Mouse (Mus musculus) hindbrain, embryonic 12.5 days (tissue): ENCODE results near the gene Aprt. TPM values are rescaled to one million over a fixed set of nuclear protein-coding genes. Genes with fewer than 3 reads are reported as not detected.

Source experiments
- ATAC-seq: fragments of 200-750 bp; cut with Nextera tagmentation; 2 replicates; pipeline ENCODE4 v1.8.0; 2017; ENCODE audit warnings: moderate TSS enrichment; ENCODE audit not compliant: low FRiP score
- H3K27ac ChIP-seq: fragments of 300-500 bp; sonication (generic); 2 replicates; pipeline ENCODE4 v1.5.1; 2016; ENCODE audit warnings: mild to moderate bottlenecking
- H3K27me3 ChIP-seq: fragments of 300-500 bp; sonication (generic); 2 replicates; pipeline ENCODE4 v1.6.1; 2016; ENCODE audit warnings: mild to moderate bottlenecking
- H3K36me3 ChIP-seq: fragments of 300-500 bp; sonication (generic); 2 replicates; pipeline ENCODE4 v1.6.1; 2016; ENCODE audit warnings: mild to moderate bottlenecking
- H3K4me1 ChIP-seq: fragments of 300-500 bp; sonication (generic); 2 replicates; pipeline ENCODE4 v1.6.1; 2016
- H3K4me2 ChIP-seq: fragments of 300-500 bp; sonication (generic); replicated peaks from 2 replicates; pipeline ENCODE4 v1.6.1; 2016; ENCODE audit warnings: mild to moderate bottlenecking
- H3K4me3 ChIP-seq: fragments of 300-500 bp; sonication (generic); 2 replicates; pipeline ENCODE4 v1.5.1; 2016; ENCODE audit warnings: mild to moderate bottlenecking
- H3K9ac ChIP-seq: fragments of 300-500 bp; sonication (generic); 2 replicates; pipeline ENCODE4 v1.6.1; 2016; ENCODE audit warnings: mild to moderate bottlenecking, moderate library complexity
- H3K9me3 ChIP-seq: fragments of 300-500 bp; sonication (generic); replicated peaks from 2 replicates; pipeline ENCODE4 v1.6.1; 2016; ENCODE audit warnings: mild to moderate bottlenecking
- WGBS: fragments of 180-500 bp; shearing (Covaris S2); methylation state at CpG from one replicate; pipeline ENCODE4 v1.1.7; 2016; 5-methylcytosine and 5-hydroxymethylcytosine counted together
- polyA plus RNA-seq: library from polyadenylated mRNA; unstranded; fragments of >200 nt; fragmentation: Nextera tagmentation; extraction: Ambion mirVana; gene quantifications from 2 replicates; pipeline ENCODE4 v1.2.1, GENCODE M21; 2016

The Aprt gene
- polyA plus RNA-seq, 1 experiment from 2014 or later: 185 TPM

DNA sequence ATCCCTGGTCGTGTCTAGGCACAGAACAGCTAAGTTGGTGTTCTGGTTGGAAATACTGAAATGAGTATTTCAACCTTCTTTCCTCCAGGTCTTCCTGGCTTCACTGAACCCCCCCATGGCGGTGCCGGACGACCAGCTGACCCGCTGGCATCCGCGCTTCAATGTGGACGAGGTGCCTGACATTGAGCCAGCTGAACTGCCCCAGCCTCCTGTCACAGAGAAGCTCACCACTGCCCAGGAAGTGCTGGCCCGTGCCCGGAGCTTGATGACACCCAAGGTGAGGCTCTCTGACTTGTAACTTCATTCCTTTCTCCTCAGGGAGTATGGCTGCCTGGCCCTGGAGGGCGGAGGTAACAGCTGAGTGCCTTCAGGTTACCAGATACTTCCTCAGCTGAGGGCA, 5.6 kb downstream of the Aprt start:
- Histone ChIP-seq H3K9me3 (no peaks in the 10 kb centered on the region), H3K36me3 (peaks cover 43% of the 10 kb centered on the region), H3K4me3 (no peak overlapping the region), H3K4me2 (no peak overlapping the region), H3K9ac (no peak overlapping the region), H3K4me1 (peaks cover 51% of the 10 kb centered on the region), H3K27ac (no peak overlapping the region), H3K27me3 (no peaks in the 10 kb centered on the region)
- 94% methylated on average over 11 of the region's 11 CpGs for WGBS
- ATAC-seq: no peak

DNA sequence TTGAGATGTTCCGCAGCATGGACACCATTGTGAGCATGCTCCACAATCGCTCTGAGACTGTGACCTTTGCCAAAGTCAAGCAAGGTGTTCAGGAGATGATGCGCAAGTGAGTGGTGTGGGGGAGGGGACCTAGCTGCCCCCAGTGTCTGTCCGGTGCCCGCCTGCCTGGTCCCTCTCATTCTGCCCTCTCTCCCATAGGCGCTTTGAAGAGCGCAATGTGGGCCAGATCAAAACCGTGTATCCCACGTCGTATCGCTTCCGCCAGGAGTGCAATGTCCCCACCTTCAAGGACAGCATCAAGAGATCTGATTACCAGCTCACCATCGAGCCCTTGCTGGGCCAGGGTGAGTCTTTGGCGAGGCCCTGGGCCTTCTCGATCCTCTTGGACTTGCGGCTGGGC, 6.7 kb downstream of the Aprt start:
- no peak overlapping the region for H3K27ac ChIP-seq
- no peak overlapping the region for H3K4me3 ChIP-seq
- WGBS: 96% methylated on average over 16 of the region's 16 CpGs
- H3K36me3 ChIP-seq: peaks cover 43% of the 10 kb centered on the region
- H3K9ac ChIP-seq: no peak overlapping the region
- H3K27me3 ChIP-seq: no peaks in the 10 kb centered on the region
- H3K4me1 ChIP-seq: peaks cover 39% of the 10 kb centered on the region
- no peaks in the 10 kb centered on the region for H3K9me3 ChIP-seq
- ATAC-seq: no peak
- H3K4me2 ChIP-seq: peak overlapping the region; percentile 91; the same call in 1 of the 2 replicates

GRCm38 (mm10) chr8:122569329-122569728, 7.4 kb downstream of the Aprt start:
- Histone ChIP-seq H3K9ac (peak overlapping the region; percentile 83), H3K27me3 (no peaks in the 10 kb centered on the region), H3K4me2 (peak overlapping the region; percentile 91), H3K27ac (no peak overlapping the region), H3K9me3 (no peaks in the 10 kb centered on the region), H3K36me3 (peaks cover 39% of the 10 kb centered on the region), H3K4me1 (peaks cover 33% of the 10 kb centered on the region), H3K4me3 (peak overlapping the region; percentile 78)
- ATAC-seq: no peak
- WGBS: 68% methylated on average over 9 of the region's 9 CpGs

GRCm38 (mm10) chr8:122568881-122569309, 7.8 kb downstream of the Aprt start:
- 8% methylated on average over 10 of the region's 10 CpGs for WGBS
- Histone ChIP-seq H3K4me2 (peak overlapping the region; percentile 91), H3K27ac (no peak overlapping the region), H3K4me1 (peaks cover 31% of the 10 kb centered on the region), H3K4me3 (peak overlapping the region; percentile 78), H3K9ac (peak overlapping the region; percentile 83), H3K36me3 (peaks cover 35% of the 10 kb centered on the region), H3K27me3 (no peaks in the 10 kb centered on the region), H3K9me3 (no peaks in the 10 kb centered on the region)
- ATAC-seq: no peak

GRCm38 (mm10) chr8:122568109-122568504, 8.6 kb downstream of the Aprt start:
- Histone ChIP-seq H3K4me3 (peak overlapping the region; percentile 78), H3K27me3 (no peaks in the 10 kb centered on the region), H3K4me2 (peak overlapping the region; percentile 91), H3K4me1 (peaks cover 25% of the 10 kb centered on the region), H3K9ac (peak overlapping the region; percentile 83), H3K27ac (peak overlapping the region; percentile 86), H3K9me3 (no peaks in the 10 kb centered on the region), H3K36me3 (peaks cover 35% of the 10 kb centered on the region)
- WGBS: under 1% methylated on average over 34 of the region's 34 CpGs
- peak; percentile 51 for ATAC-seq

GRCm38 (mm10) chr8:122567361-122568108, 9.2 kb downstream of the Aprt start, which contains the start of gene Cdt1:
Gene Cdt1, plus strand, starts transcription at chr8:122568015.
- peak within 1 kb of the TSS; percentile 86 for H3K27ac ChIP-seq
- peak within 1 kb of the TSS; percentile 91 for H3K4me2 ChIP-seq
- peak; percentile 97 for ATAC-seq
- peaks cover 24% of the 10 kb centered on the region for H3K4me1 ChIP-seq
- H3K9ac ChIP-seq: peak within 1 kb of the TSS; percentile 83
- H3K4me3 ChIP-seq: peak within 1 kb of the TSS; percentile 78
- no peaks in the 10 kb centered on the region for H3K9me3 ChIP-seq
- H3K36me3 ChIP-seq: peaks cover 31% of the 10 kb centered on the region
- no peaks in the 10 kb centered on the region for H3K27me3 ChIP-seq
- under 1% methylated on average over 62 of the region's 62 CpGs for WGBS

DNA sequence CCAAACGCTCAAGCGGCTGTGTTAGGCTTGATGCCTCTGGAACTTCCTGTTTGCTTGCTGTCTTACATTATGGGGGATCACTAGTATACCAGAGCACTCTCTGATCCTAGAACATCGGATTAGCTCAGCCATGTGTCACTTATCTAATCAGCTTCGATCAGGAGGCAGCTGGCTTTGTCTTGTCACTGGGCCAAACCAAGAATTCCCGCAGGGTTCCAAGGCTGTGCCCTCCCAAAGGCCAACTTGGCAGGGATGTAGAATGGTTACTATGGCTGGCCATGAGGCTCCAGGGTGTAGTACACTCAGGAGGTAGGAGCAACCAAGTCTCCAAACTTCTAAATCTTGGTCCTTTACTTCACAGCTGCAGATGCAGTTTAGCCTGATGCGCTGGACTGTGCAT, 9.9 kb downstream of the Aprt start:
- Histone ChIP-seq H3K4me2 (peak overlapping the region; percentile 91), H3K4me1 (peaks cover 24% of the 10 kb centered on the region), H3K9me3 (no peaks in the 10 kb centered on the region), H3K36me3 (peaks cover 23% of the 10 kb centered on the region), H3K27ac (peak overlapping the region; percentile 86), H3K4me3 (peak overlapping the region; percentile 78), H3K9ac (peak overlapping the region; percentile 83), H3K27me3 (no peaks in the 10 kb centered on the region)
- 43% methylated on average over 6 of the region's 6 CpGs for WGBS
- ATAC-seq: peak; percentile 20; the same call in 1 of the 2 replicates

DNA sequence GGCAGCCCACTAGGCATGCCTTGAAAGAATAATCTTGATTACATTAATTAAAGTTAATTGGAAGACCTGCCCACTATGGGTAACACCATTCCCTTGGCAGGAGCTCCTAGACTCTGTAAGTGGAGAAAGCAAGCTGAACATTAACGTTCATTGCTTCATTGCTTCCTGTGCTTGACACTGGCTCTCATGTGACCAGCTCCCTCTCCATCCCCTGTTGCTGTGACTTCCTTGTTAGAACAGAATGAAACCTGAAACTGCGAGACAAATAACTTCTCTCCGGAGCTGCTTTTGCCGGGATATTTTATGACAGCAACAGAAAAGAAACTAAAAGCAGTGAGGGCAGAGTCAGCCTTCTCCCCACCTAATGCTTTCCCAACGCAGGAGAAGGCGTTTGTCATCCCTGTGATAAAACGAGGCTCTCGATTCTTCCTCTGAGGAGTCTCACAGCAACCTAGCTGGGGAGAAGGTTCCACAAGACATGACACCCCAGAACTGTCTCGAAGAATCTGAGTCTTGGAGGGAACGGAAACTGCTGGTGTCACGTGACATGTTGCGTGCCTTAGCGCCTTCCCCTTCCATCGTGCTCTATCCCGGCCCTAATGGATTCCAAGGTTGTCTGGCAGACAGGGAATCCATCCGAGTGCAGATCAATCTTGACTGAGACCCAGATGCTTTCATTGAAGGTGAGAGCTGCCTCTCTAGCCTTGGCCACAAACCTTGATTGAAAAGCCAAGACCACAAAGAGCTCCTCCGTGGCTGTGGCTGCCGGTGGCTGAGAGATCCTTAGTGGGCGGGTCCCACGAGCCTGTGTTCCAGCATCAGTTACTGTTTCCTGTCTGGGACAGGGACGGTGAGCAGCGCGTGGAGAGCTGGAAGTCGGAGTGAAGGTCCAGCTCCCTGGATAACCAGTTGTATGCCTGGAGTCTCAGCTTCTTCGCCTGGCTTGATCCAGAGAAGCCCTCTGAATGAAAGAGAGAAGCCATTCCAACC, 12.1 kb downstream of the Aprt start:
- H3K9me3 ChIP-seq: no peaks in the 10 kb centered on the region
- H3K36me3 ChIP-seq: 0 out of 2 replicates have a peak, but pooled peaks cover 2% of the 10 kb centered on the region
- H3K27me3 ChIP-seq: no peaks in the 10 kb centered on the region
- H3K4me1 ChIP-seq: peaks cover 23% of the 10 kb centered on the region
- no peak overlapping the region for H3K4me2 ChIP-seq
- no peak overlapping the region for H3K4me3 ChIP-seq
- no peak overlapping the region for H3K9ac ChIP-seq
- ATAC-seq: no peak
- 86% methylated on average over 25 of the region's 25 CpGs for whole genome bisulfite sequencing
- no peak overlapping the region for H3K27ac ChIP-seq

DNA sequence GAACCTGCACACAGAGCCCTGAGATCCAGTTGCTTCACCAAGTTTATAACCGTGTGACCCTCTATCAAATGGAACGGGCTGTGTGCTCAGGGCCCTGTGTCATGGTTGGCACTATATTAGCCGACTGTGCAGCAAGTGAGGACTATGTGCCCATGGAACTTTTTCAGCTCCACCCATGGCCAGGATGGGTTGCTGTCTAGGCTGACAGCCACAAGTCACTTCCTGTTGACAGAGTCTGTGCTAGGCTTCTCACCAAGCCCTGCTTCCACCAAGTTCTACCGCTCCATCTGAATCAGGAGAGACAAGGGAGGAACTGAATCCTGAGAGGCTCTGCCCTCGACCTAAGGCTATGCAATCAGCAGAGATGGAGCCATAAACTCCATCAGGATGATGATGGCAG, 15.5 kb downstream of the Aprt start:
- no peak overlapping the region for H3K4me2 ChIP-seq
- no peaks in the 10 kb centered on the region for H3K27me3 ChIP-seq
- no peaks in the 10 kb centered on the region for H3K36me3 ChIP-seq
- no peak overlapping the region for H3K9ac ChIP-seq
- 84% methylated on average over 5 of the region's 5 CpGs for WGBS
- no peak overlapping the region for H3K27ac ChIP-seq
- peaks cover 17% of the 10 kb centered on the region for H3K4me1 ChIP-seq
- no peaks in the 10 kb centered on the region for H3K9me3 ChIP-seq
- H3K4me3 ChIP-seq: no peak overlapping the region
- no peak for ATAC-seq

GRCm38 (mm10) chr8:122558671-122559349, 17.9 kb downstream of the Aprt start:
- Histone ChIP-seq H3K4me1 (peaks cover 17% of the 10 kb centered on the region; the same call in 1 of the 2 replicates), H3K4me2 (no peak overlapping the region), H3K27ac (no peak overlapping the region), H3K4me3 (no peak overlapping the region), H3K36me3 (no peaks in the 10 kb centered on the region), H3K27me3 (no peaks in the 10 kb centered on the region), H3K9me3 (no peaks in the 10 kb centered on the region), H3K9ac (no peak overlapping the region)
- ATAC-seq: no peak
- WGBS: 31% methylated on average over 6 of the region's 12 CpGs

- Histone ChIP-seq H3K4me2 (no peak overlapping the region), H3K27ac (no peak overlapping the region), H3K4me1 (peaks cover 17% of the 10 kb centered on the region; the same call in 1 of the 2 replicates), H3K9ac (no peak overlapping the region), H3K36me3 (no peaks in the 10 kb centered on the region), H3K4me3 (no peak overlapping the region), H3K27me3 (no peaks in the 10 kb centered on the region), H3K9me3 (no peaks in the 10 kb centered on the region)
- 49% methylated on average over 10 of the region's 10 CpGs for WGBS
- ATAC-seq: no peak
These were observed 19.3 kb downstream of the Aprt start for GRCm38 (mm10) chr8:122557248-122558038.
